Mouse (Mus musculus): ENCODE measurements around the gene Inhbe. TPM values are rescaled to one million over a fixed set of nuclear protein-coding genes. Genes with fewer than 3 reads are reported as not detected.
"Not testable (repeated sequence)": the region's sequence is repeated elsewhere in the genome, so short reads cannot be mapped to it uniquely, and the experiment has no call there.

The Inhbe gene
- total RNA-seq, 2 experiments from 2014 or later: 0.06 to 2.5 TPM

GRCm38 (mm10) chr10:127324495-127324894, 29.7 kb downstream of the Inhbe start:
- no peak for DNase-seq (ENCODE audit: low spot score in 2 of 2)

GRCm38 (mm10) chr10:127323131-127323855, 30.9 kb downstream of the Inhbe start:
- DNase-seq (ENCODE audit: low spot score in 2 of 2): no peak

- DNase-seq (ENCODE audit: low spot score in 2 of 2): no peak
Observed at GRCm38 (mm10) chr10:127322669-127323068, 31.5 kb downstream of the Inhbe start.

- no peak for DNase-seq (ENCODE audit: low spot score in 2 of 2)
Observed at GRCm38 (mm10) chr10:127322178-127322577, 32.0 kb downstream of the Inhbe start.

- DNase-seq (ENCODE audit: low spot score in 2 of 2): no peak
Observed at GRCm38 (mm10) chr10:127321621-127322020, 32.6 kb downstream of the Inhbe start, which contains the start of gene Arhgap9. Arhgap9 (plus strand) TSS chr10:127321964.

- DNase-seq (ENCODE audit: low spot score in 2 of 2): no peak
Observed at GRCm38 (mm10) chr10:127319969-127320368, 34.2 kb downstream of the Inhbe start.

- DNase-seq (ENCODE audit: low spot score in 2 of 2): no peak
Observed at GRCm38 (mm10) chr10:127318009-127318408, 36.2 kb downstream of the Inhbe start.

GRCm38 (mm10) chr10:127317277-127317676, 36.9 kb downstream of the Inhbe start:
- no peak for DNase-seq (ENCODE audit: low spot score in 2 of 2)

- not testable (repeated sequence) for DNase-seq (ENCODE audit: low spot score in 2 of 2)
Observed at GRCm38 (mm10) chr10:127314950-127315349, 39.3 kb downstream of the Inhbe start.

GRCm38 (mm10) chr10:127313516-127313915, 40.7 kb downstream of the Inhbe start:
- DNase-seq (ENCODE audit: low spot score in 2 of 2): not testable (repeated sequence)

- no peak for DNase-seq (ENCODE audit: low spot score in 2 of 2)
Observed at GRCm38 (mm10) chr10:127312858-127313257, 41.4 kb downstream of the Inhbe start.

GRCm38 (mm10) chr10:127312356-127312676, 41.9 kb downstream of the Inhbe start:
- DNase-seq (ENCODE audit: low spot score in 2 of 2): peak in 1 of 2 experiments; percentile 64

GRCm38 (mm10) chr10:127311476-127312355, 42.5 kb downstream of the Inhbe start, which contains the start of gene Mars:
Mars (minus strand) TSS chr10:127311786.
- DNase-seq (ENCODE audit: low spot score in 2 of 2): peak; percentile 71 to 87

- no peak for DNase-seq (ENCODE audit: low spot score in 2 of 2)
Observed at GRCm38 (mm10) chr10:127310523-127311475, 43.4 kb downstream of the Inhbe start.

- not testable (repeated sequence) for DNase-seq (ENCODE audit: low spot score in 2 of 2)
Observed at GRCm38 (mm10) chr10:127309167-127309566, 45.0 kb downstream of the Inhbe start.

GRCm38 (mm10) chr10:127303136-127303535, 51.1 kb downstream of the Inhbe start:
- no peak for DNase-seq (ENCODE audit: low spot score in 2 of 2)

- DNase-seq (ENCODE audit: low spot score in 2 of 2): no peak
Observed at GRCm38 (mm10) chr10:127300361-127300760, 53.9 kb downstream of the Inhbe start.
